In the genomic region with DNA sequence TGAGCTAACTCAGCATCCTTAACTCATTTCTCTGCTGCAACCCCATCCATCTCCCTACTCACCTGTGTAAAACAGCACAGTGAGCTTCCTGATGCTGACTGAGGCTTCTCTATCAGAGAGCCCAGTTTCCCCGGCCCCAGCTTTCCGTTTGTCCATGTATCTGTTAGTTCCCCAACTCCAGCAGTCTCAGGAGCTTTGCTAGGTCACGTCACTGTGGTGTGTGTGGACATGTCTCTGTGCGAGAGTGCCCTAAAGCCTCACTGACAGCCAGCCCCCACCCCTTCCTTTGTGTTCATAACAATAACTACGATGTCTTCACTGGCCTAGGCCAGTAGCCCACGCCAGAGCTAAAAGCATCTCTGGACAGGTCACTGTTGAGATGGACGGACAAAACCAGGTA, we compare ENCODE assay signal across 22 mouse cellular contexts. TPM values are rescaled to one million over a fixed set of nuclear protein-coding genes. Genes with fewer than 3 reads are reported as not detected.
DNase-seq lines count a peak whose midpoint lies in the region; ATAC-seq and TF ChIP-seq lines count a peak whose summit lies in the region.
"Had no signal": no experiment of that assay in that cellular context is flagged by ENCODE, and none has a peak within 500 bp of the region (broad histone marks: within the 10 kb centered on the region; RNA-seq: fewer than 3 reads in every experiment).

No protein-coding gene starts in this region.

- H3K36me3 ChIP-seq in liver, embryonic 11.5 days (ENCODE audit: control insufficient read depth, insufficient read depth, low read length) = no peaks in the 10 kb centered on the region
- H3K36me3 ChIP-seq in E14TG2a.4 (ENCODE audit: insufficient read depth, low read length) (peaks cover 17% of the 10 kb centered on the region), MEL (ENCODE audit: control insufficient read depth in 1 of 2, insufficient read depth in 2 of 2, low read length in 2 of 2) (peaks cover 0 to 13% of the 10 kb centered on the region in 2 experiments; a peak in 2 of 4 replicates), myocyte (ENCODE audit: control insufficient read depth, insufficient read depth) (no peaks in the 10 kb centered on the region)
- no peaks in the 10 kb centered on the region for H3K36me3 ChIP-seq in midbrain, embryonic 16.5 days (ENCODE audit: control insufficient read depth, insufficient read depth, low read length)
- no peaks in the 10 kb centered on the region for H3K36me3 ChIP-seq in kidney, embryonic 16.5 days (ENCODE audit: insufficient read depth, low read length)
- H3K36me3 ChIP-seq: embryonic facial prominence, embryonic 12.5 days; forebrain, embryonic 12.5 days; G1E; heart, embryonic 12.5 days; hindbrain, embryonic 15.5 days had no signal

- TF ChIP-seq EP300 in MEL (IDR thresholded peaks at IDR 0.05; ENCODE audit: low read depth in 1 of 2, low read length in 2 of 2) = no peak

- WGBS in liver, embryonic 11.5 days = 81% methylated on average over 7 of the region's 7 CpGs
- 66% methylated on average over 7 of the region's 7 CpGs for WGBS in midbrain, embryonic 16.5 days
- 87% methylated on average over 7 of the region's 7 CpGs for WGBS in kidney, embryonic 16.5 days

- H3K9me3 ChIP-seq in liver, embryonic 11.5 days (ENCODE audit: control insufficient read depth, low read length) = no peaks in the 10 kb centered on the region
- H3K9me3 ChIP-seq in E14TG2a.4 (ENCODE audit: low read length) (no peaks in the 10 kb centered on the region), MEL (replicated peaks; ENCODE audit: insufficient read depth, low read length) (no peaks in the 10 kb centered on the region)
- H3K9me3 ChIP-seq in midbrain, embryonic 16.5 days (replicated peaks; ENCODE audit: control insufficient read depth, low read length, poor library complexity, severe bottlenecking) = no peaks in the 10 kb centered on the region
- H3K9me3 ChIP-seq in kidney, embryonic 16.5 days (ENCODE audit: low read length) = no peaks in the 10 kb centered on the region
- H3K9me3 ChIP-seq: embryonic facial prominence, embryonic 12.5 days; forebrain, embryonic 12.5 days; G1E; heart, embryonic 12.5 days; hindbrain, embryonic 15.5 days had no signal

- H3K27me3 ChIP-seq in liver, embryonic 11.5 days (replicated peaks; ENCODE audit: control insufficient read depth, insufficient read depth, low read length) = no peaks in the 10 kb centered on the region
- H3K27me3 ChIP-seq in E14TG2a.4 (ENCODE audit: insufficient read depth, low read length) (no peaks in the 10 kb centered on the region), MEL (ENCODE audit: control insufficient read depth in 1 of 2, insufficient read depth in 2 of 2, low read length in 2 of 2) (no peaks in the 10 kb centered on the region), myocyte (ENCODE audit: control insufficient read depth, insufficient read depth, insufficient read length) (no peaks in the 10 kb centered on the region)
- H3K27me3 ChIP-seq in midbrain, embryonic 16.5 days (ENCODE audit: control insufficient read depth, insufficient read depth, low read depth, low read length) = no peaks in the 10 kb centered on the region
- H3K27me3 ChIP-seq in kidney, embryonic 16.5 days (ENCODE audit: insufficient read depth, low read length) = no peaks in the 10 kb centered on the region
- H3K27me3 ChIP-seq: embryonic facial prominence, embryonic 12.5 days; forebrain, embryonic 12.5 days; heart, embryonic 12.5 days; hindbrain, embryonic 15.5 days had no signal

- peak overlapping the region; percentile 35; the same call in 1 of the 2 replicates for H3K4me2 ChIP-seq in liver, embryonic 11.5 days
- peak overlapping the region; percentile 60 for H3K4me2 ChIP-seq in myocyte (ENCODE audit: low read depth)
- no peak overlapping the region for H3K4me2 ChIP-seq in midbrain, embryonic 16.5 days (ENCODE audit: low read length)
- no peak overlapping the region for H3K4me2 ChIP-seq in kidney, embryonic 16.5 days (replicated peaks; ENCODE audit: low read depth, low read length)
- H3K4me2 ChIP-seq: embryonic facial prominence, embryonic 12.5 days; forebrain, embryonic 12.5 days; heart, embryonic 12.5 days; hindbrain, embryonic 15.5 days had no signal

- TF ChIP-seq RAD21 in MEL (IDR thresholded peaks at IDR 0.05; ENCODE audit: low read depth, low read length) = no peak

- no peak overlapping the region for H3K27ac ChIP-seq in liver, embryonic 11.5 days (ENCODE audit: low read depth, low read length)
- H3K27ac ChIP-seq in MEL (ENCODE audit: control insufficient read depth, low read depth, low read length) = peak overlapping the region; percentile 96
- no peak overlapping the region for H3K27ac ChIP-seq in midbrain, embryonic 16.5 days (ENCODE audit: low read length)
- no peak overlapping the region for H3K27ac ChIP-seq in kidney, embryonic 16.5 days (ENCODE audit: low read length)
- H3K27ac ChIP-seq: embryonic facial prominence, embryonic 12.5 days; forebrain, embryonic 12.5 days; hindbrain, embryonic 15.5 days had no signal

- H3K4me1 ChIP-seq in liver, embryonic 11.5 days (replicated peaks; ENCODE audit: control insufficient read depth, insufficient read depth, low read length) = peaks cover 19% of the 10 kb centered on the region
- H3K4me1 ChIP-seq in E14TG2a.4 (replicated peaks; ENCODE audit: low read depth, low read length) (peaks cover 73% of the 10 kb centered on the region), MEL (ENCODE audit: control insufficient read depth in 1 of 2, insufficient read depth in 2 of 2, low read length in 2 of 2) (peaks cover 3 to 29% of the 10 kb centered on the region in 2 experiments)
- H3K4me1 ChIP-seq in midbrain, embryonic 16.5 days (ENCODE audit: control insufficient read depth, insufficient read depth, low read length) = no peaks in the 10 kb centered on the region
- peaks cover 9% of the 10 kb centered on the region for H3K4me1 ChIP-seq in kidney, embryonic 16.5 days (ENCODE audit: insufficient read depth, low read length)
- H3K4me1 ChIP-seq: embryonic facial prominence, embryonic 12.5 days; forebrain, embryonic 12.5 days; hindbrain, embryonic 15.5 days had no signal

- H3K4me3 ChIP-seq in liver, embryonic 11.5 days (ENCODE audit: low read depth, low read length) = no peak overlapping the region
- H3K4me3 ChIP-seq in E14TG2a.4 (replicated peaks; ENCODE audit: low read length) (peak overlapping the region; percentile 90), MEL (ENCODE audit: control insufficient read depth in 1 of 2, insufficient read depth in 1 of 2, low read depth in 2 of 2, low read length in 2 of 2) (peak overlapping the region; percentile 65 to 76), myocyte (peak overlapping the region; percentile 54)
- H3K4me3 ChIP-seq in midbrain, embryonic 16.5 days (ENCODE audit: low read depth, low read length) = no peak overlapping the region
- H3K4me3 ChIP-seq in kidney, embryonic 16.5 days (ENCODE audit: low read length) = no peak overlapping the region
- H3K4me3 ChIP-seq: embryonic facial prominence, embryonic 12.5 days; forebrain, embryonic 12.5 days; heart, embryonic 12.5 days; hindbrain, embryonic 15.5 days had no signal

- H3K9ac ChIP-seq in liver, embryonic 11.5 days (ENCODE audit: low read depth, low read length) = no peak overlapping the region
- H3K9ac ChIP-seq in MEL (ENCODE audit: control insufficient read depth, low read depth, low read length, poor library complexity, severe bottlenecking) = peak overlapping the region; percentile 86
- H3K9ac ChIP-seq in midbrain, embryonic 16.5 days (ENCODE audit: low read depth, low read length) = no peak overlapping the region
- H3K9ac ChIP-seq in kidney, embryonic 16.5 days (replicated peaks; ENCODE audit: low read length) = no peak overlapping the region
- H3K9ac ChIP-seq: embryonic facial prominence, embryonic 12.5 days; forebrain, embryonic 12.5 days; heart, embryonic 12.5 days; hindbrain, embryonic 15.5 days had no signal

- no peak overlapping the region for H3ac ChIP-seq in myocyte (ENCODE audit: control insufficient read depth, insufficient read length)

- no peak for TF ChIP-seq POLR2A in MEL (IDR thresholded peaks at IDR 0.05; ENCODE audit: control insufficient read depth in 1 of 2, insufficient read depth in 1 of 2, low read depth in 1 of 2, low read length in 2 of 2, poor library complexity in 1 of 2)
- TF ChIP-seq POLR2A in myocyte (IDR thresholded peaks at IDR 0.05; ENCODE audit: insufficient read length, low read depth) = peak; percentile 26

- ATAC-seq in liver, embryonic 11.5 days (replicated peaks; ENCODE audit: low FRiP score) = no peak
- ATAC-seq in midbrain, embryonic 16.5 days = no peak
- ATAC-seq in kidney, embryonic 16.5 days (ENCODE audit: low FRiP score, low TSS enrichment) = no peak
- ATAC-seq: forebrain, embryonic 16.5 days; intestine, embryonic 16.5 days had no signal

- H3K79me2 ChIP-seq in MEL (ENCODE audit: control insufficient read depth, insufficient read depth, low read length, poor library complexity) = peaks cover 39% of the 10 kb centered on the region
- no peaks in the 10 kb centered on the region for H3K79me2 ChIP-seq in myocyte (ENCODE audit: control insufficient read depth, insufficient read depth)

- TF ChIP-seq CTCF in E14TG2a.4 (conservative IDR thresholded peaks at IDR 0.05; ENCODE audit: low read length) (no peak), MEL (IDR thresholded peaks at IDR 0.05 in 2 of 3, conservative IDR thresholded peaks at IDR 0.05 in 1 of 3; ENCODE audit: control insufficient read depth in 1 of 3, insufficient read depth in 1 of 3, low read depth in 2 of 3, low read length in 3 of 3, poor library complexity in 1 of 3, severe bottlenecking in 1 of 3) (no peak)

- intact Hi-C loops in heart, postnatal 14 days (cut with DNase I) = no loop called here

- no peak for DNase-seq in liver, embryonic 11.5 days (ENCODE audit: low spot score)
- no peak for DNase-seq in liver
- peak; percentile 71 for DNase-seq in MEL (ENCODE audit: low read depth, low spot score)
- DNase-seq in heart, postnatal 14 days = no peak
- DNase-seq: adrenal gland, postnatal 10 days; cerebellum, adult 11 months; cerebellum, adult 8-10 months; cerebellum, postnatal 14 days; embryo, embryonic 11 days; gastrocnemius, postnatal 25 days; heart, postnatal 36 days had no signal

RNA-seq across cellular contexts. Expression of gene Clstn3, which starts 11.6 kb away (rescaled TPM):
- 6.1 and 7.6 TPM in 2 replicates for polyA plus RNA-seq in liver, embryonic 11.5 days (2014; fragmentation: Nextera tagmentation; extraction: Ambion mirVana)
- 46.5 and 51.3 TPM in 2 replicates for total RNA-seq in MEL (2012; rRNA removed)
- 10 to 100 TPM in 1 of 2 experiments, not detected in 1; 59.8 TPM for polyA plus RNA-seq in MEL (2012; ENCODE audit: insufficient read depth in 1 of 2, insufficient read length in 2 of 2, low read depth in 1 of 2, low replicate concordance in 2 of 2, missing spikeins in 1 of 2)
- polyA plus RNA-seq in myocyte (2012; fragmentation: generic; extraction: Trizol) = 2.2 TPM
- 151 and 183 TPM in 2 replicates for polyA plus RNA-seq in midbrain, embryonic 16.5 days (2015; fragmentation: Nextera tagmentation; extraction: Ambion mirVana)
- 5.8 and 6.6 TPM in 2 replicates for polyA plus RNA-seq in kidney, embryonic 16.5 days (2015; fragmentation: Nextera tagmentation; extraction: Ambion mirVana)
- total RNA-seq in heart, postnatal 14 days (2021) = 1 to 10 TPM in 1 of 2 experiments, under 1 TPM in 1; 0.24 to 1.5 TPM

RNA-seq across cellular contexts. Expression of gene C1rl, which starts 16.7 kb away (rescaled TPM):
- polyA plus RNA-seq in liver, embryonic 11.5 days (2014; fragmentation: Nextera tagmentation; extraction: Ambion mirVana) = 4.1 and 4.4 TPM in 2 replicates
- total RNA-seq in MEL (2012; rRNA removed) = 0.98 and 1.2 TPM in 2 replicates
- polyA plus RNA-seq in MEL (2012; ENCODE audit: insufficient read depth in 1 of 2, insufficient read length in 2 of 2, low read depth in 1 of 2, low replicate concordance in 2 of 2, missing spikeins in 1 of 2) = 1 to 10 TPM in 1 of 2 experiments, not detected in 1; 2.6 TPM
- 1.2 TPM for polyA plus RNA-seq in myocyte (2012; fragmentation: generic; extraction: Trizol)
- polyA plus RNA-seq in midbrain, embryonic 16.5 days (2015; fragmentation: Nextera tagmentation; extraction: Ambion mirVana) = 0.29 and 0.36 TPM in 2 replicates
- polyA plus RNA-seq in kidney, embryonic 16.5 days (2015; fragmentation: Nextera tagmentation; extraction: Ambion mirVana) = 1.8 and 2.2 TPM in 2 replicates
- total RNA-seq in heart, postnatal 14 days (2021) = 1 to 10 TPM in 1 of 2 experiments, under 1 TPM in 1; 0.90 to 1.1 TPM

RNA-seq across cellular contexts. Expression of gene C1ra, which starts 36.0 kb away (rescaled TPM):
- 2.8 and 2.9 TPM in 2 replicates for polyA plus RNA-seq in liver, embryonic 11.5 days (2014; fragmentation: Nextera tagmentation; extraction: Ambion mirVana)
- total RNA-seq in MEL (2012; rRNA removed) = 0.19 and 0.29 TPM in 2 replicates
- under 1 TPM in 1 of 2 experiments, not detected in 1; 0.28 TPM for polyA plus RNA-seq in MEL (2012; ENCODE audit: insufficient read depth in 1 of 2, insufficient read length in 2 of 2, low read depth in 1 of 2, low replicate concordance in 2 of 2, missing spikeins in 1 of 2)
- polyA plus RNA-seq in myocyte (2012; fragmentation: generic; extraction: Trizol) = 1.9 TPM
- 0.31 and 0.36 TPM in 2 replicates for polyA plus RNA-seq in midbrain, embryonic 16.5 days (2015; fragmentation: Nextera tagmentation; extraction: Ambion mirVana)
- 11.7 and 13.9 TPM in 2 replicates for polyA plus RNA-seq in kidney, embryonic 16.5 days (2015; fragmentation: Nextera tagmentation; extraction: Ambion mirVana)
- 10 to 100 TPM in 1 of 2 experiments, 1 to 10 TPM in 1; 8.8 to 10.8 TPM for total RNA-seq in heart, postnatal 14 days (2021)
- polyA plus RNA-seq: G1E had no signal

Comparison
In these comparisons a context has a peak if more than half of its experiments do, and no peak if none do; other contexts are left out.
1. H3K4me2 ChIP-seq: peak in liver, embryonic 11.5 days (single experiment) and myocyte (single experiment); none in midbrain, embryonic 16.5 days (single experiment) and kidney, embryonic 16.5 days (single experiment).
2. H3K4me3 ChIP-seq: peak in E14TG2a.4 (single experiment), MEL (2 of 2) and myocyte (single experiment); none in liver, embryonic 11.5 days (single experiment), midbrain, embryonic 16.5 days (single experiment) and kidney, embryonic 16.5 days (single experiment).